Mouse (Mus musculus) midbrain, embryonic 12.5 days (tissue): ENCODE data around the gene Capn5. TPM values are rescaled to one million over a fixed set of nuclear protein-coding genes. Genes with fewer than 3 reads are reported as not detected.

Source experiments
- ATAC-seq: fragments of 200-750 bp; cut with Nextera tagmentation; 2 replicates; pipeline ENCODE4 v1.8.0; 2017; ENCODE audit warnings: low read depth, moderate TSS enrichment, moderate library complexity; ENCODE audit not compliant: low FRiP score
- H3K27ac ChIP-seq: fragments of 300-500 bp; sonication (generic); replicated peaks from 2 replicates; pipeline ENCODE4 v1.5.1; 2016; ENCODE audit warnings: mild to moderate bottlenecking
- H3K27me3 ChIP-seq: fragments of 300-500 bp; sonication (generic); 2 replicates; pipeline ENCODE4 v1.6.1; 2016; ENCODE audit warnings: mild to moderate bottlenecking
- H3K36me3 ChIP-seq: fragments of 300-500 bp; sonication (generic); 2 replicates; pipeline ENCODE4 v1.6.1; 2016
- H3K4me1 ChIP-seq: fragments of 300-500 bp; sonication (generic); 2 replicates; pipeline ENCODE4 v1.6.1; 2016
- H3K4me2 ChIP-seq: fragments of 300-500 bp; sonication (generic); replicated peaks from 2 replicates; pipeline ENCODE4 v1.6.1; 2016; ENCODE audit warnings: mild to moderate bottlenecking, moderate library complexity
- H3K4me3 ChIP-seq: fragments of 300-500 bp; sonication (generic); 2 replicates; pipeline ENCODE4 v1.5.1; 2016; ENCODE audit warnings: mild to moderate bottlenecking
- H3K9ac ChIP-seq: fragments of 300-500 bp; sonication (generic); replicated peaks from 2 replicates; pipeline ENCODE4 v1.6.1; 2016; ENCODE audit warnings: mild to moderate bottlenecking, moderate library complexity
- H3K9me3 ChIP-seq: fragments of 300-500 bp; sonication (generic); 2 replicates; pipeline ENCODE4 v1.6.1; 2016; ENCODE audit warnings: mild to moderate bottlenecking
- WGBS: fragments of 180-500 bp; shearing (Covaris S2); methylation state at CpG from one replicate; pipeline ENCODE4 v1.1.7; 2016; 5-methylcytosine and 5-hydroxymethylcytosine counted together
- polyA plus RNA-seq: library from polyadenylated mRNA; unstranded; fragments of >200 nt; fragmentation: Nextera tagmentation; extraction: Ambion mirVana; gene quantifications from 2 replicates; pipeline ENCODE4 v1.2.1, GENCODE M21; 2016

Capn5 gene
- polyA plus RNA-seq = 7.2 and 8.6 TPM in 2 replicates

DNA sequence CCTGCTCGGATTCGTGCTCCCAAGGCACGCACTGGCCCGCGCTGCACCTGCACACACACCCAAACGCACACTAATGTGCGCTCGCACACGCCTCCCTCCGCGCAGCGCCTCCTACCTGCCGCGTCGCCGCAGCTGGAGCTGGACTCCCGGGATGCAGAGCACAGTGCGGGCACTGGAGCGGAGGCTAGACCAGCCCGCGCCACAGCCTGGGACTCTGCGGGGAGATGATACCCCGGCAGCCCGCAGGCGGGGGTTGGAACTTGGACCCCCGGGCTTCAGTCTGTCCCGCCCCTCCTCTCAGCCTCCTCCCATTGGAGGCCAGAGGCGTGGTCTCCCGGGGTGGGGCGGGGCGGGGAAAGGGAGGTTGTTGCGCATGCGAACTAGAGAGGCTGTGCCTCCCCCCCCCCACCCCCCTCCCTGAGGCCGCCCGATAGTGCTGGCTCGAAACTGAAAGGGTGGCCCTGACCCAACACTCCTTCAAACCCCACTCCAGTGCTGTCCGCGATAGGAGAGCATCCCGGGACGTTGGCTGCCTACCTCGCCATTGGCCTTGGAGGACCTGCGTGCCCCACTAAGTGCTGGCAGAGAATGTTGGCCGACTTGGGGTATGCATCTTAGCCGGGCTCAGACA, at the start of gene Capn5:
Gene Capn5 (minus strand): TSS at position 346 of the 631 bp plus-strand sequence.
- Histone ChIP-seq H3K9ac (peak within 1 kb of the TSS; percentile 68), H3K9me3 (no peaks in the 10 kb centered on the region), H3K4me3 (peak within 1 kb of the TSS; percentile 79), H3K4me1 (peaks cover 5% of the 10 kb centered on the region; the same call in 1 of the 2 replicates), H3K27ac (no peak within 1 kb of the TSS), H3K4me2 (peak within 1 kb of the TSS; percentile 82), H3K27me3 (peaks cover 53% of the 10 kb centered on the region), H3K36me3 (no peaks in the 10 kb centered on the region)
- WGBS = under 1% methylated on average over 43 of the region's 44 CpGs
- ATAC-seq = peak; percentile 79

DNA sequence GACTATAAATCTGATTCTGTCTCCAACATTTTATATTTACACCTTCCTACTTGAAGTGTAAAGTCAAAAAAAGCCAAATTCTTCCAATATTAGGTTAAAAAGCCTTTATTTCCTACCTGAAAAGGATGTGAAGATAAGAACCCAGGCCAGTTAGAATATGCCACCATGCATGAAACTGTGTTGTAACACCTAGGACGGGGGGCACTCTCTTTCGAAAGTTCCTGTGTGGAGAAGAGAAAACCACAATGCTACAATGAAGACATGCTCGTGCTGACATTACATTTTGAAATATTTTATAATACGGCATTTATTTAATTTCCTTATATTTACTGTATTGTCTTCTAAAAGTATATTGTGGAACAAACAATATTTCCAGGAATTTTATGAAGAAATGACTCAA, 45.7 kb upstream of the Capn5 start:
- Histone ChIP-seq H3K36me3 (0 out of 2 replicates have a peak, but pooled peaks cover 2% of the 10 kb centered on the region), H3K4me3 (no peak overlapping the region), H3K9me3 (no peaks in the 10 kb centered on the region), H3K27me3 (no peaks in the 10 kb centered on the region), H3K9ac (no peak overlapping the region), H3K27ac (no peak overlapping the region), H3K4me2 (no peak overlapping the region), H3K4me1 (no peaks in the 10 kb centered on the region)
- WGBS = 90% methylated on average over 4 of the region's 4 CpGs
- no peak for ATAC-seq

DNA sequence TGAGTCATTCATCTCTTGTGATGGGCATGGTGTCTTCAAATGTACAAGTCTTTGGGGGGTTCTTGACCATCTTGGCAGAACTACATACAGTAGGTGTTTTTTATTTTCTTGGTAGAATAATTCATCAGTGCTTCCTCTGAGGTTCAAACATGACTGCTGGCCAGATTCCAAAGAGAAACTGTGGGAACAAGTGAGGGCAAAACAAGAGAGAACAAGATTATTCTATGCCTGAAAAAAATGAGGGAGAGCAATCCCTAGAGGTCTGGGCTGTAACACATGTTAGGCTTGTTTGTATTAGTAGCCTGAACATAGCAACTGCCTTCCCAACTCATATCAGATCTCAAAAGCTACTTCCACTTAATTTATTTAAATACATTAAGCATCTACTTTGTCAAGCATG, 38.6 kb upstream of the Capn5 start:
- no peak overlapping the region for H3K4me2 ChIP-seq
- H3K9ac ChIP-seq = no peak overlapping the region
- 0 out of 2 replicates have a peak, but pooled peaks cover 2% of the 10 kb centered on the region for H3K36me3 ChIP-seq
- ATAC-seq = no peak
- H3K27ac ChIP-seq = no peak overlapping the region
- H3K4me1 ChIP-seq = no peaks in the 10 kb centered on the region
- no peaks in the 10 kb centered on the region for H3K27me3 ChIP-seq
- H3K4me3 ChIP-seq = no peak overlapping the region
- no peaks in the 10 kb centered on the region for H3K9me3 ChIP-seq

DNA sequence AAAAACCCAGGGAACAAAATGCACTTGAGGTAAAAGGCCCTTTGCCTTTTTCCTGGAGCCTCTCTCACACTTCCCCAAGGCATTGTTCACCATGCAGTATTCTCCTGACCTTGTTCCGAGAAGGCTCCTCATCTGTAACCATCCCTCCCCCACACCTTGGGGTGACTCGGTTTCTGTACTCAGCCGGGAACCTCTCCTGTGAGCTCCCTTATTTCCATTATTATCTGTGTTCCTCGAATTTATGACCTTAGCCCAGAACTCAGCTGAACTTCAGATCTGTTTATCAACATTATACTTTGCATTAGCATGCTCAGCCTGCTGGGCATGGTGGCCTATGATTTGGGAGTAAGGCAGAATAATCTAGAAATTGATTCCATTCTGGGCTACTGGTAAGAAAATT, 24.9 kb upstream of the Capn5 start:
- Histone ChIP-seq H3K36me3 (no peaks in the 10 kb centered on the region), H3K4me1 (no peaks in the 10 kb centered on the region), H3K27me3 (no peaks in the 10 kb centered on the region), H3K4me2 (no peak overlapping the region), H3K9me3 (no peaks in the 10 kb centered on the region), H3K4me3 (no peak overlapping the region), H3K9ac (no peak overlapping the region), H3K27ac (no peak overlapping the region)
- 79% methylated on average over 4 of the region's 4 CpGs for WGBS
- ATAC-seq = no peak

DNA sequence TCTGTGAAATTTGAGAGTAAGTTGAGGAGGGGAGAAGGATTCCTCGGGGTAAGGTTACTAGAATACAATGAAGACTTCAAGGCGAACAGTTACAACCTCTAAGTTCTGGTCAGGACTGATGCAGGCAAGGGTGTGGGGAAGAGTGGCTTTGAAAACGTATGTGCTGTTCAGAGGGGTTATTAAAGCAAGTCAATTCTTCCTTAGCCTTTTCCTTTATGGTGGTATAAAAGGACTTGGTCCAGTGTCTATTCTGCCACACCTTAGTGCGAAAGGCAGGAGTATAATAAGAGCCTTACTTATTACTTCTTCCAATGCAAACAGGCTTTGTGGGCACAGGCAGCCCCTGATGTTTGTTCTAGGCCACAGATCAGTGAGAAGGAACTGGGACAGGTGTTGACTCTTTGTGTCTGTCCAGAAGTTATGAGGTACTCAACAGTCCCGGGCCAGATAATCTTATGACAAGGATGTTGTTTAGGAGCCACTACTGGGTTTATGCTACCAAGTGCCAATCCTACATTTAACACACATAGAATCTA, 23.5 kb upstream of the Capn5 start:
- no peak for ATAC-seq
- Histone ChIP-seq H3K4me2 (no peak overlapping the region), H3K36me3 (no peaks in the 10 kb centered on the region), H3K27me3 (peaks cover 6% of the 10 kb centered on the region; the same call in 1 of the 2 replicates), H3K4me3 (no peak overlapping the region), H3K9me3 (no peaks in the 10 kb centered on the region), H3K4me1 (no peaks in the 10 kb centered on the region), H3K27ac (no peak overlapping the region), H3K9ac (no peak overlapping the region)
- 81% methylated on average over 5 of the region's 5 CpGs for WGBS

DNA sequence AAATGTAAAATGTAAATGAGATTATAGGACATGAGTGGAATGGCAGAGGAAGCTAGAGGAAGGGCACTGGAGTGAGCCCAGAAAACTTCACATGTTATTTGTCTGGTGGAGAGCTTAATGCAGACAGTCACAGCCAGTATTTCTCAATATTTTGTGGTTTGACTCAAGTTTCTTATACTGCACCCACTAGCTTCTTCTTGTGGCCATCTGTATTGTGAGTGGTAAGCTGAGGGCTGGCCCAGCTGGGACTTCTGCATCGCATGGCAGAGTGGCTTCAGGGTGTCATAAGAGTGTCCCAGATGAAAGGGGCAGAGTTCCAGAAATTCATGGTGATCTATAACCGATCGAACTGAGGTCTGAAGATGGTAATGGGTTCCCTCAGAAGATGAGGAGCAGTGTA, 22.3 kb upstream of the Capn5 start:
- no peaks in the 10 kb centered on the region for H3K36me3 ChIP-seq
- H3K4me2 ChIP-seq = no peak overlapping the region
- no peak for ATAC-seq
- H3K4me1 ChIP-seq = no peaks in the 10 kb centered on the region
- 82% methylated on average over 3 of the region's 3 CpGs for WGBS
- no peaks in the 10 kb centered on the region for H3K9me3 ChIP-seq
- no peak overlapping the region for H3K27ac ChIP-seq
- no peak overlapping the region for H3K4me3 ChIP-seq
- H3K27me3 ChIP-seq = peaks cover 17% of the 10 kb centered on the region
- no peak overlapping the region for H3K9ac ChIP-seq

DNA sequence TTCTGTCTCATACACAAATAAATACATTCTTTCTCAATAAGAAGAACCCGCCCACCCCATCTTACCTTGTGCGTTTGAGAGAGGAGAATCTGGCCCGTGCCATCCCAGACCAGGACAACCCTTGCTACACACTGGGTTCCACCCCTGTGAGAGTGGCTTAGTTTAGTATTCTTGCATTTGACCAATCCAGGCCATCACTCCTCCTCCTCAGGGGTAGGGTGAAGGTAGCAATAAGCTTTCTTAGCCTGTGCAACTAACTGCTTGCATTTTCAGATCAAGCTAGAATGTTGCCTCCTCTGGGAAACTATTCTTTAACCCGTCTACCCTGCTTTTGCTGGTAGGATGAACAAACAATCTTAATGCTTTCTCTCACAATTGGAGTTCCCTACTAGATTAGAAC, 21.3 kb upstream of the Capn5 start, which contains the start of gene B3gnt6:
Gene B3gnt6 (minus strand): TSS at position 101 of the 400 bp plus-strand sequence.
- Histone ChIP-seq H3K27ac (no peak within 1 kb of the TSS), H3K4me1 (peaks cover 3% of the 10 kb centered on the region), H3K4me3 (no peak within 1 kb of the TSS), H3K4me2 (no peak within 1 kb of the TSS), H3K27me3 (peaks cover 27% of the 10 kb centered on the region), H3K36me3 (no peaks in the 10 kb centered on the region), H3K9ac (no peak within 1 kb of the TSS), H3K9me3 (no peaks in the 10 kb centered on the region)
- no peak for ATAC-seq
- WGBS = 93% methylated on average over 4 of the region's 4 CpGs

DNA sequence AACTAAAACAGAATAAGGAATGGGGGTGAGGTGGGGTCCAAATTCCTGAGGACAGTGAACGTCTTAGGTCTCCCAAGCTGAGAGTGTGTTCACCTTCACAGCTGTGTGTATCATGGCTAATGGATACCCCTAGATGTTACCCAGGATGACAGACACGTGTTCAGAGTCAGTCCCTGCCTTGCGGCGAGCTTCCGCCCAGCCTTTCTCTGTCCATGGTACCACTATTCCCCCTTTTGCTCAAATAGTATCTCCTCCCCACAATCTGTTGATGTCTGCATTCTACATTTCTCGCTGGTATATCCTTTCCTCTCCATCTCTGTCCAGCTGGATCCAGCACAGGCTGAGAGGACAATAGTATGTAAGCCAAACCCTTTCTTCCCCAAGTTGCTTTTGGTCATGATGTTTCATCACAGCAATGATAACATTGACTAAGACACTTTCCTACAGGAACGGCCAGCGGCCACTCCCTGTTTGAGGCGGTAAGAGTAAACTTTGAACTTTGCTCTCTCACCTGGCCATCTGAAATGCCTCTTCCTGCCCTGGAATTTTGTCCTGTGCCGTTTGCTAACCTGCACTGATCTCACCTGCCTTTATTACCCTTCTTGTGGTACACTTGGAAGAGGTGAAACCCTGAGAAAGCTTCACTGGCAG, 17.2 kb upstream of the Capn5 start:
- no peak overlapping the region for H3K4me2 ChIP-seq
- H3K4me3 ChIP-seq = no peak overlapping the region
- no peaks in the 10 kb centered on the region for H3K9me3 ChIP-seq
- no peak for ATAC-seq
- 45% methylated on average over 10 of the region's 10 CpGs for WGBS
- no peak overlapping the region for H3K9ac ChIP-seq
- peaks cover 15% of the 10 kb centered on the region for H3K4me1 ChIP-seq
- H3K27me3 ChIP-seq = peaks cover 63% of the 10 kb centered on the region
- no peak overlapping the region for H3K27ac ChIP-seq
- H3K36me3 ChIP-seq = no peaks in the 10 kb centered on the region

DNA sequence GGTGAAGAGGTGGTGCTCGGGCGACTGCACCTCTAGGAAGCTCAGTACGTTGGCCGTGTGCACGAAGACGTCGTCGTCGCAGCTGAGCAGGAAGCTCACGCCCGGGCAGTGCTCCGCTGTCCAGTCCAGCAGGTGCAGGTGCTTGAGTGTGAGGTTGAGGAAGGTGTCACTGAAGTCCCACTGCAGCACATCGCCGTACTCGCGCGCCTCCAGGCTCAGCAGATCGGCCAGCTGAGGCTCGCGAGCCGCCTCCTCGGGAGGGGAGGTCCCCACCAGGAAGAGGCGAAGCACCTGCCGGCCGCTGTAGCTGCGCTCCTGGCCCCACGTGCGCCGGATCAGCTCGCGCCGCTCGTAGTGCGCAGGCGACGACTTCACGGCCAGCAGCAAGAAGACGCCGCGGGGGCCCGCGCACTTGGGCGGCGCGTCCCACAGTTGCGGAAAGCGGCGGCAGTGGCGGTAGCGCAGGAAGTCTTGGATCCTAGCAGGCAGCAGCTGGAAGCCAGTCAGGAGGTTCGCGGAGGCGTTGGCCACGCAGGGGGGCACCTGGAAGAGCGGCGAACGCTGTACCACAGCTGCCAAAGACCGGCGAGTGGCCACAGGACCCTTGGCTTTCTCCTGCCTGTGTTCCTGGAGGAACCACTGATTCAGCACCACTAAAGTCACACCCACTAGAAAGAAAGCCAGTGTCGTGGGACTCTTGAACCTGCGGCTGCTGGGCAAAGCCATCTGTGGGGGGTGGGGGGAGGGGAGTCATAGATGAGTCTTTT, 16.1 kb upstream of the Capn5 start:
- 3% methylated on average over 58 of the region's 61 CpGs for WGBS
- peak overlapping the region; percentile 85 for H3K4me2 ChIP-seq
- no peaks in the 10 kb centered on the region for H3K36me3 ChIP-seq
- peak overlapping the region; percentile 46 for H3K9ac ChIP-seq
- H3K9me3 ChIP-seq = no peaks in the 10 kb centered on the region
- H3K27me3 ChIP-seq = peaks cover 72% of the 10 kb centered on the region
- no peak overlapping the region for H3K27ac ChIP-seq
- peak; percentile 60 for ATAC-seq
- peak overlapping the region; percentile 49 for H3K4me3 ChIP-seq
- H3K4me1 ChIP-seq = peaks cover 15% of the 10 kb centered on the region

DNA sequence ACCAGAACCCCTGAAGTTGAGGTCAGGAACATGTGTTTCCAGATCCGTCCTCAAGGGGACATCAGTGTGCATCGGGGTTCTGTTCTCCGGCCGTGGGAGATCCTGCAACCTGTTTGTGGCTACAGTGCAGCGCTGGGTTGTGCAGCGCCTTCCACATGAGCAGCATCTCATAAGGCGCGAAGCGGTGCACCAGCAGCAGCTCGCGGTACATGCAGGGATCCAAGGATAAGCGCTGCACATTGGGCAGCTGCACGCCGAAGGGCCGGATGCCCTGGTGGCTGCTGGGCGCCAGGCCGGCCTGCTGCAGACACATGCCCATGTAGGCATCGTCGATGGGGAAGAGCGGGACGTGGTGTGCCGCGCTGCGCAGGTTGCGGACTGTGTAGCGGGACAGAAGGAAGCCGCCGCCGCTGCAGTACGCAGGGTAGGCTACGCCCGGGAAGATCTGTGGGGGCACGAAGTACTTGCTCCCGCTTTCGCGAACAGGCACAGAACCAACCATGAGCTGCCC, 15.5 kb upstream of the Capn5 start:
- Histone ChIP-seq H3K27ac (no peak overlapping the region), H3K9ac (0 out of 2 replicates have a peak overlapping the region, but pooled peaks have one; percentile 46)

DNA sequence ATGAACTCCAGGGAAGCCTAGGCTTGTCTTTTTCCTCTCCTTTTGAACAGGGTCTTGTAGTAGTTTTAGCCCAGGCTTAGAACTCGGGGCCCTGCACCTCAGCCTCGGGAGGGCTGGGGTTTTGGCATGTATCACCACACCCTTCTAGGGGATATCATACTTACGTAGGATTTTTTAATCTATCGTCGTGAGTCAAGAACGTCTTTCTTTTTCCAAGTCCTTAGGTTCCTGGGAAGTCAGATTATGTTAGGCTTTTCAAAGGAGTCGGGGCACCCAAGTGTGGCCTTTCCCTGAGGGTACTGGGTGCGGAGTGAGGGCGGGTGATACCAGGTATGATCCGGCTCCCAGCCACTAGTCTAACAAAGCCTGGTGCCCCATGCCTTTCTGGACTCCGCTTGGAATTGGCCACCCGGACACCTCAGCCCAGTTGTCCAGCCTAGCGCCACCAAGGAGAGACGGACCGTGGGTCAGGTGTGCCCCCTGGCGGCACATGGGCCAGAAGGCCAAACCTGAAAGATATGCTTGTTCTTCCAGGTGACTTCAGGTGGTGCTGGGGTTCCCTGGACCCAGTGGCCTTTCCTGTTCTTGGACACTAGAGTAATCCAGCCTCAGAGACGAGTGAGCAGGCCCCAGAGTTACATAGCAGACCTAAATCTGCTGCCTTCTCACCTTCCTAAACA, 13.6 kb upstream of the Capn5 start:
- no peak overlapping the region for H3K4me2 ChIP-seq
- H3K4me3 ChIP-seq = no peak overlapping the region
- H3K36me3 ChIP-seq = no peaks in the 10 kb centered on the region
- no peak overlapping the region for H3K27ac ChIP-seq
- H3K9me3 ChIP-seq = no peaks in the 10 kb centered on the region
- H3K4me1 ChIP-seq = peaks cover 22% of the 10 kb centered on the region
- ATAC-seq = no peak
- peaks cover 74% of the 10 kb centered on the region for H3K27me3 ChIP-seq
- 67% methylated on average over 17 of the region's 17 CpGs for WGBS
- no peak overlapping the region for H3K9ac ChIP-seq

More for the DNA sequence above, 15.5 kb upstream of the Capn5 start:
- Histone ChIP-seq H3K36me3 (no peaks in the 10 kb centered on the region), H3K27me3 (peaks cover 78% of the 10 kb centered on the region), H3K4me1 (peaks cover 15% of the 10 kb centered on the region), H3K4me2 (peak overlapping the region; percentile 85), H3K4me3 (peak overlapping the region; percentile 49), H3K9me3 (no peaks in the 10 kb centered on the region)
- ATAC-seq = peak; percentile 63
- WGBS = 3% methylated on average over 36 of the region's 36 CpGs
